Comparison of ENCODE assay signal across 16 mouse cellular contexts in the genomic region with DNA sequence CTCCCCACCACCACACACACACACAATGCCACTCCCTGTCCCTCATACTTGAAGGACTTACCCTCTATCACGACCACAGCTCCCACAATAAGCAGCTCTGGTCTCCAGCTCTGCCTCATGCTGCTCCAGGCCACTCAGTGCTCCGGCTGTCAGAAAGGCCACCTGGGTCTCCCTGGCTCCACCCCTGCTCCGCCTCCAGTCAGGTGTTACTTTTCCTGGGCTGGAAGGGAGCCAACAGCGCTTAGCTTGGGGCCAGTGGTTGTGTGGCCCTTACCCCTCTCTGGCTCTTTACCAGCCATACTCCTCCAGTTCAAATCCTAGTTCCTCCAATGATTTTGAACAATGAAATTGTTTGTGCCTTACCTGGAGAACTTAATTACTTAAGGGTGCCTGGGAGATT. TPM values are rescaled to one million over a fixed set of nuclear protein-coding genes. Genes with fewer than 3 reads are reported as not detected.
DNase-seq lines count a peak whose midpoint lies in the region; ATAC-seq lines count a peak whose summit lies in the region.
"Had no signal": no experiment of that assay in that cellular context is flagged by ENCODE, and none has a peak within 500 bp of the region (broad histone marks: within the 10 kb centered on the region; RNA-seq: fewer than 3 reads in every experiment).

A gene (minus strand): TSS at position 173 of the 400 bp plus-strand sequence.

- peaks cover 7% of the 10 kb centered on the region; the same call in 1 of the 2 replicates for H3K4me1 ChIP-seq in kidney, embryonic 14.5 days (ENCODE audit: control insufficient read depth, insufficient read depth, low read length)
- peaks cover 18% of the 10 kb centered on the region for H3K4me1 ChIP-seq in intestine, embryonic 16.5 days (ENCODE audit: control insufficient read depth, insufficient read depth, low read length)

- no peak within 1 kb of the TSS; the same call in 1 of the 2 replicates for H3K9ac ChIP-seq in kidney, embryonic 14.5 days (ENCODE audit: low read depth, low read length)
- no peak within 1 kb of the TSS for H3K9ac ChIP-seq in intestine, embryonic 16.5 days (ENCODE audit: low read depth, low read length)
- H3K9ac ChIP-seq: midbrain, embryonic 13.5 days had no signal

- H3K27ac ChIP-seq in kidney, embryonic 14.5 days (ENCODE audit: low read depth, low read length), result no peak within 1 kb of the TSS
- H3K27ac ChIP-seq in intestine, embryonic 16.5 days (ENCODE audit: low read length), result 0 out of 2 replicates have a peak within 1 kb of the TSS, but pooled peaks have one; percentile 25
- H3K27ac ChIP-seq: midbrain, embryonic 13.5 days had no signal

- no peak within 1 kb of the TSS for H3K4me3 ChIP-seq in kidney, embryonic 14.5 days (ENCODE audit: low read length)
- no peak within 1 kb of the TSS for H3K4me3 ChIP-seq in intestine, embryonic 16.5 days (ENCODE audit: low read length)
- H3K4me3 ChIP-seq: midbrain, embryonic 13.5 days had no signal

- no peak within 1 kb of the TSS for H3K4me2 ChIP-seq in kidney, embryonic 14.5 days (replicated peaks; ENCODE audit: low read depth, low read length)
- H3K4me2 ChIP-seq in intestine, embryonic 16.5 days (ENCODE audit: low read depth, low read length), result no peak within 1 kb of the TSS; the same call in 1 of the 2 replicates
- H3K4me2 ChIP-seq: midbrain, embryonic 13.5 days had no signal

- 40% methylated on average over 4 of the region's 4 CpGs for WGBS in kidney, embryonic 14.5 days
- WGBS in intestine, embryonic 16.5 days, result 35% methylated on average over 4 of the region's 4 CpGs

- H3K36me3 ChIP-seq in kidney, embryonic 14.5 days (ENCODE audit: control insufficient read depth, insufficient read depth, low read length), result peaks cover 55% of the 10 kb centered on the region
- H3K36me3 ChIP-seq in intestine, embryonic 16.5 days (ENCODE audit: control insufficient read depth, insufficient read depth, low read length), result peaks cover 10% of the 10 kb centered on the region; the same call in 1 of the 2 replicates

- ATAC-seq in kidney, embryonic 14.5 days (ENCODE audit: low FRiP score, low TSS enrichment), result no peak
- peak; percentile 21 for ATAC-seq in intestine, embryonic 16.5 days
- ATAC-seq: forebrain, embryonic 14.5 days; hindbrain, embryonic 16.5 days; midbrain, embryonic 13.5 days had no signal

- H3K27me3 ChIP-seq in kidney, embryonic 14.5 days (ENCODE audit: control insufficient read depth, insufficient read depth, low read length), result no peaks in the 10 kb centered on the region
- H3K27me3 ChIP-seq in intestine, embryonic 16.5 days (replicated peaks; ENCODE audit: control insufficient read depth, insufficient read depth, low read length), result no peaks in the 10 kb centered on the region
- H3K27me3 ChIP-seq: midbrain, embryonic 13.5 days had no signal

- H3K9me3 ChIP-seq in kidney, embryonic 14.5 days (ENCODE audit: control insufficient read depth, low read length), result no peaks in the 10 kb centered on the region
- no peaks in the 10 kb centered on the region for H3K9me3 ChIP-seq in intestine, embryonic 16.5 days (ENCODE audit: control insufficient read depth, low read length)
- H3K9me3 ChIP-seq: midbrain, embryonic 13.5 days had no signal

- DNase-seq in kidney, adult 18-20 months, result peak; percentile 77
- DNase-seq in kidney, postnatal 36 days, result peak; percentile 88 to 90
- peak; percentile 30 to 55 for DNase-seq in lung, postnatal 4 days
- no peak for DNase-seq in embryo, embryonic 11 days
- no peak for DNase-seq in cerebellum, adult 11-12 months
- DNase-seq: adrenal gland, adult 2 months; B cell, adult 2 months; cerebellum, adult 9-10 months; heart, adult 18-20 months; layer of hippocampus, adult 9-11 months; right cerebral cortex, postnatal 4 days had no signal

RNA-seq across cellular contexts. Expression of the gene that starts here (rescaled TPM):
- 0.73 and 0.77 TPM in 2 replicates for polyA plus RNA-seq in kidney, embryonic 14.5 days (2014; fragmentation: Nextera tagmentation; extraction: Ambion mirVana)
- 2.6 and 4.0 TPM in 2 replicates for polyA plus RNA-seq in intestine, embryonic 16.5 days (2015; fragmentation: Nextera tagmentation; extraction: Ambion mirVana)

Comparison
In these comparisons a context has a peak if more than half of its experiments do, and no peak if none do; other contexts are left out.
1. DNase-seq: peak in kidney, adult 18-20 months (single experiment), kidney, postnatal 36 days (2 of 2) and lung, postnatal 4 days (2 of 2); none in embryo, embryonic 11 days (single experiment) and cerebellum, adult 11-12 months (single experiment).